9 mouse cellular contexts compared by ENCODE assay signal in the genomic region with DNA sequence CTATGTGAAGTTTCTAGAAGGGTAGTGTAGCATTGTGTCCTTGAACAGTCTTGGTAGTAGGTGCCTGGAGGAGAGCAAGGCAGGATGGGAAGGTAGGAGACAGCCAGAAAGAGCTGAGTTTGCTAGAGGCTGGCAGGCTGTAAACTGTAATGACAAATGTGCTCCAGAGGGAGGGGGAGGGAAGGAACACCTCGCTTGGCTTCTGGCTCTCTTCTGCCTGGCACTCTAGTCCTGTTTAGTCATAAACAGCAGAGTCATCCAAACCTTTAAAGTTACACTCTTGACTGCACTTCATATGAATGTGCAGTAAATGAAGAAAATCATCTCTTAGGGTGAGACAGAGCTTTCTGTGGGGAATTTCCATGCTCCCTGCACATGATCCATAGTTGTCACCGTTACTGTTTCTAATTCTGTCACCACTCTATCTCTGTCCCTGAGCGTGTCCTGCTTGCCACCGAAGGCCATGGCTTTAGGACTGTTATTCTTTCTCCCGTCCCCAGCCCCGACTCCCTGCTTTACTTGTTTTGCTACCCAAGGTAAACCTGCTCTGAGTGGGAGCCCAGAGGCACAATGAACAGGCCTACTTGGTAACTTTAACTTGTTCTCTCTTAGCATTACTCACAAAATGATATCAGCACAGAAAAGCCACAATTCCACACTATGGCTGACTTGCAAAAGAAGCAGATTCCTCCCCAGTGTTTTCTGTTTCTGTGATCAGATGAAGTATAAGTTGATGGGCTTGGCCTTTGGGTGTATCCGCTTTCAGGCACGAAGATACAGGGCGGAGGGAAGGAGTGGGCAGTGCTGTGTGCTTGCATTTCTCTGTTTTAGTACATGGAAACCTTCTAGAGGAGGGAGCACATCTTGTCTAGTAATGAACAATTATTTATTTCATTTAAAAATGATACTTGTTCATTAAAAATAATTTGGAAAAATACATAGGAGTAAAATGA.
DNase-seq lines count a peak whose midpoint lies in the region; ATAC-seq lines count a peak whose summit lies in the region.
"Had no signal": no experiment of that assay in that cellular context is flagged by ENCODE, and none has a peak within 500 bp of the region (broad histone marks: within the 10 kb centered on the region; RNA-seq: fewer than 3 reads in every experiment).

No protein-coding gene starts in this region.

- no peak overlapping the region for H3K4me3 ChIP-seq in hindbrain, embryonic 16.5 days (ENCODE audit: low read length)
- H3K4me3 ChIP-seq in hindbrain, embryonic 10.5 days: no peak overlapping the region
- no peak overlapping the region for H3K4me3 ChIP-seq in heart, embryonic 14.5 days (ENCODE audit: control insufficient read depth in 1 of 2, insufficient read depth in 1 of 2, low read depth in 1 of 2, low read length in 2 of 2)
- H3K4me3 ChIP-seq in midbrain, embryonic 11.5 days (ENCODE audit: low read depth, low read length): no peak overlapping the region
- H3K4me3 ChIP-seq: megakaryocyte, embryonic 14.5 days had no signal

- no peak overlapping the region for H3K9ac ChIP-seq in hindbrain, embryonic 16.5 days (ENCODE audit: low read depth, low read length)
- H3K9ac ChIP-seq in heart, embryonic 14.5 days (ENCODE audit: low read length): peak overlapping the region; percentile 27; the same call in 1 of the 2 replicates
- no peak overlapping the region for H3K9ac ChIP-seq in midbrain, embryonic 11.5 days (ENCODE audit: low read length)

- H3K4me1 ChIP-seq in hindbrain, embryonic 16.5 days (ENCODE audit: control insufficient read depth, insufficient read depth, low read depth, low read length): no peaks in the 10 kb centered on the region; the same call in 1 of the 2 replicates
- H3K4me1 ChIP-seq in hindbrain, embryonic 10.5 days (replicated peaks): peaks cover 12% of the 10 kb centered on the region
- peaks cover 9 to 14% of the 10 kb centered on the region in 2 experiments for H3K4me1 ChIP-seq in heart, embryonic 14.5 days (ENCODE audit: control insufficient read depth in 2 of 2, insufficient read depth in 2 of 2, low read length in 2 of 2)
- H3K4me1 ChIP-seq in midbrain, embryonic 11.5 days (ENCODE audit: control insufficient read depth, insufficient read depth, low read length): peaks cover 6% of the 10 kb centered on the region

- H3K4me2 ChIP-seq in hindbrain, embryonic 16.5 days (ENCODE audit: low read length): no peak overlapping the region
- peak overlapping the region; percentile 45; the same call in 1 of the 2 replicates for H3K4me2 ChIP-seq in heart, embryonic 14.5 days (ENCODE audit: low read length)
- H3K4me2 ChIP-seq in midbrain, embryonic 11.5 days: no peak overlapping the region

- H3K9me3 ChIP-seq in hindbrain, embryonic 16.5 days (ENCODE audit: control insufficient read depth, low read length): no peaks in the 10 kb centered on the region
- no peaks in the 10 kb centered on the region for H3K9me3 ChIP-seq in hindbrain, embryonic 10.5 days
- no peaks in the 10 kb centered on the region for H3K9me3 ChIP-seq in heart, embryonic 14.5 days (ENCODE audit: control insufficient read depth, low read length)
- H3K9me3 ChIP-seq in midbrain, embryonic 11.5 days (ENCODE audit: control insufficient read depth, low read length): no peaks in the 10 kb centered on the region
- H3K9me3 ChIP-seq: megakaryocyte, embryonic 14.5 days had no signal

- no peak for DNase-seq in hindbrain, embryonic 10.5 days (ENCODE audit: low spot score)
- DNase-seq in Muller cell, postnatal 12 days (ENCODE audit: inconsistent ontology term): peak; percentile 49
- peak; percentile 44 to 48 for DNase-seq in cerebellum, postnatal 36 days
- peak; percentile 30 to 53 for DNase-seq in kidney, postnatal 4 days
- DNase-seq in thymus, postnatal 14 days: no peak
- DNase-seq in midbrain, embryonic 11.5 days (ENCODE audit: low spot score, missing footprints): no peak

- H3K36me3 ChIP-seq in hindbrain, embryonic 16.5 days (ENCODE audit: control insufficient read depth, insufficient read depth, low read length): no peaks in the 10 kb centered on the region
- H3K36me3 ChIP-seq in hindbrain, embryonic 10.5 days: no peaks in the 10 kb centered on the region
- no peaks in the 10 kb centered on the region for H3K36me3 ChIP-seq in heart, embryonic 14.5 days (ENCODE audit: control insufficient read depth, insufficient read depth, low read length)
- H3K36me3 ChIP-seq in midbrain, embryonic 11.5 days (ENCODE audit: control insufficient read depth, insufficient read depth, low read length): no peaks in the 10 kb centered on the region

- peak; percentile 69 for ATAC-seq in hindbrain, embryonic 16.5 days
- ATAC-seq in heart, embryonic 14.5 days (ENCODE audit: insufficient number of reproducible peaks, insufficient read depth, low FRiP score, low read depth): peak; percentile 66
- no peak for ATAC-seq in midbrain, embryonic 11.5 days (ENCODE audit: low FRiP score)

- H3K27ac ChIP-seq in hindbrain, embryonic 16.5 days (ENCODE audit: low read depth, low read length): no peak overlapping the region
- H3K27ac ChIP-seq in hindbrain, embryonic 10.5 days: no peak overlapping the region; the same call in 1 of the 2 replicates
- peak overlapping the region; percentile 89 to 96 for H3K27ac ChIP-seq in heart, embryonic 14.5 days (replicated peaks in 1 of 2; ENCODE audit: control insufficient read depth in 1 of 2, insufficient read depth in 1 of 2, low read depth in 2 of 2, low read length in 2 of 2)
- H3K27ac ChIP-seq in midbrain, embryonic 11.5 days (ENCODE audit: low read depth, low read length): no peak overlapping the region

- 75% methylated on average over 9 of the region's 9 CpGs for WGBS in hindbrain, embryonic 16.5 days
- WGBS in hindbrain, embryonic 10.5 days: 60% methylated on average over 9 of the region's 9 CpGs
- WGBS in heart, embryonic 14.5 days: 27% methylated on average over 9 of the region's 9 CpGs
- WGBS in midbrain, embryonic 11.5 days: 74% methylated on average over 9 of the region's 9 CpGs

- no peaks in the 10 kb centered on the region for H3K27me3 ChIP-seq in hindbrain, embryonic 16.5 days (replicated peaks; ENCODE audit: control insufficient read depth, insufficient read depth, low read length)
- no peaks in the 10 kb centered on the region for H3K27me3 ChIP-seq in hindbrain, embryonic 10.5 days (ENCODE audit: insufficient read depth, poor library complexity, severe bottlenecking)
- no peaks in the 10 kb centered on the region for H3K27me3 ChIP-seq in heart, embryonic 14.5 days (ENCODE audit: control insufficient read depth, insufficient read depth, low read length)
- no peaks in the 10 kb centered on the region for H3K27me3 ChIP-seq in midbrain, embryonic 11.5 days (ENCODE audit: control insufficient read depth, insufficient read depth, low read length)
- H3K27me3 ChIP-seq: megakaryocyte, embryonic 14.5 days had no signal

Comparison
In these comparisons a context has a peak if more than half of its experiments do, and no peak if none do; other contexts are left out.
1. H3K27ac ChIP-seq: peak in heart, embryonic 14.5 days (2 of 2); none in hindbrain, embryonic 16.5 days (single experiment), hindbrain, embryonic 10.5 days (single experiment) and midbrain, embryonic 11.5 days (single experiment).
2. DNase-seq: peak in Muller cell, postnatal 12 days (single experiment), cerebellum, postnatal 36 days (2 of 2) and kidney, postnatal 4 days (2 of 2); none in hindbrain, embryonic 10.5 days (single experiment), thymus, postnatal 14 days (single experiment) and midbrain, embryonic 11.5 days (single experiment).